Mouse (Mus musculus): ENCODE measurements at regions not wholly inside any gene's neighbourhood (a gene's known extent, or its start where the extent isn't known, plus 50 kb on each side); places are given as distances from the start of the nearest gene placed in this dataset.

DNA sequence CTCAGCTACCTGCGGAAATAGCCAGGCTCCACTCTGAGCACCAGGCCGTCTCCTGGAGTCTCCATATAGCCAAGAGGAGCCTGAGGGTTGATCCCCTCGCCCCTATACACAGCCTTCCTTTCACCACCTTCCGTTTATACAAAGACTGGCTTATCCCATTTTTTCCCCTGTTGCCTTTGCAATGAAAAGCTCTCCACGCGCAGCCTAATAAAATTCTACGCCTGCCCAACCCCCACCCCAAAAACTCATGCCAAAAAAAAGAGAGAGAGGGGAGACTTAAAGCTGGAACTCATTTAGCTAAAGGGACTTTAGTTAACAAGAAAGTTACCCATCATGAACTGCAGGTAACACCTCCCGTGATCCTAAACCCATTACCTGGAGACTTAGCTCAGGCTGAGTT is 762.5 kb downstream of the Kcnj2 start:
- TF ChIP-seq CTCF (IDR thresholded peaks at IDR 0.05; ENCODE audit: low read depth) (no peak), EP300 (IDR thresholded peaks at IDR 0.05; ENCODE audit: low read depth) (no peak)
